Mouse (Mus musculus): ENCODE measurements around the gene Stab2. TPM values are rescaled to one million over a fixed set of nuclear protein-coding genes. Genes with fewer than 3 reads are reported as not detected.

Stab2 gene
- polyA plus RNA-seq, 1 experiment from 2014 or later: 0.07 TPM

DNA sequence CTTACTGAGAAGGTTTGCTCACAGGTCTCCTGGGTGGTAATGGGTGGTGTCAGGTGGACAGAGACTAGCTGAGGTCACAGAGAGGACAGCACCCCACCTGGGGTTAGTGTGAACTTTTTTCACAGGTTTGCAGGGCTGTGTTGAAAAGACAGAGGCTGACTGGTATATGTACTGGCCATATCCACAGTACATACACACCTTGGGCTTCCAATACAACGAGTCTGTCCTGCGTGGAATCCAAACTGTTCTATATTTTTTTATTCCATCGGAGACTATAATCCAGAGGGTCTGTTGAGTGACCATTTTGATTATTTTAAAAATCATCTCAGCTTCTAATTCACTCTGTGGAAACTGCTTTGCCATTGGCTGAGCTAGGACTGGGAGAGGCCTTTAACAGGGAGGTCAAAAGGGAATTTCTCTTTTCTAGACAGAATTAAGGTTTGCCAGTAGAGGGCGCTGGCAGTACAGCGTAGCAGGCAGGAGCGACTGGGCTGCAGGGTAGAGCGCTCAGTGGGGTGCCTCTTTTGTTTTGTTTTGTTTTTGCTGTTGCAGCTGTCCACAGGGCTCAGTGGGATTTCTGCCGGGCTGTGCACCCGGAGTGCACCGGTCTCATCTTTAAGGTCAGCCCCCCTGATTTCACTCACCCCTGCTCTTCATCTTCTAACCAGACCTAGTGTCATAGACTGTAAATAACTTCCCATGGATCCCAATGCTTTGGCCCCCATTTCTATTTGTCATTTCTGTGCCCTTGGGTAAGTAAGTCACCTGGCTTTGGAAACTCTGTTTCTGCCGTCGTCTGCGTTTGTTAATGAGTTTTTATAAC is 35.9 kb downstream of the Stab2 start:
- H3K36me3 ChIP-seq (ENCODE audit: control insufficient read depth, insufficient read depth, low read length): no peaks in the 10 kb centered on the region
- no peaks in the 10 kb centered on the region for H3K9me3 ChIP-seq (ENCODE audit: control insufficient read depth, low read length)
- H3K27me3 ChIP-seq (ENCODE audit: control insufficient read depth, insufficient read depth, low read length): no peaks in the 10 kb centered on the region
- peak overlapping the region; percentile 48 for H3K4me2 ChIP-seq (ENCODE audit: low read length)
- 22% methylated on average over 13 of the region's 13 CpGs for WGBS
- no peak overlapping the region for H3K27ac ChIP-seq (replicated peaks; ENCODE audit: low read depth, low read length)
- H3K4me3 ChIP-seq (replicated peaks; ENCODE audit: low read depth, low read length): 0 out of 2 replicates have a peak overlapping the region, but pooled peaks have one; percentile 10
- ATAC-seq (ENCODE audit: low FRiP score, low TSS enrichment): peak; percentile 77
- peak; percentile 91 for DNase-seq
- H3K4me1 ChIP-seq (ENCODE audit: control insufficient read depth, insufficient read depth, low read length): no peaks in the 10 kb centered on the region
- H3K9ac ChIP-seq (replicated peaks; ENCODE audit: low read length): no peak overlapping the region; the same call in 1 of the 2 replicates

DNA sequence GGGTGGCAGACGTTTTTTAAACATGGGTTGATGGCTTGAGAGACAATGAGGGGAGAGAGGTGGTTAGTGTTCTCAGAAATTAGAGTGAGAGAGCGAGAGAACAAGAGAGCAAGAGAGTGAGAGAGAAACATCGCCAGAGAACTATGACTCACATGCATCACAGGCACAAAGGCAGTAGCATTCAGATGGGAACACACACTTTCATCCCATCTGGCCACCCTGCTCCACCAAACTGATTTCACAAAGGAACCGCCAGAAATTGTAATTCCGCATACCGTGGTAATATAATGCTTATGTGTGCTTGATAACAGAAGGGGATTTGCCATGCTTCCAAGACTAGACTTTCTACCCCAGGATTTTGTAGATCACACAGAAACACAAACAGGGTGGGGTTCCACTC is 38.5 kb downstream of the Stab2 start:
- no peaks in the 10 kb centered on the region for H3K4me1 ChIP-seq (ENCODE audit: control insufficient read depth, insufficient read depth, low read length)
- WGBS: 81% methylated on average over 6 of the region's 6 CpGs
- no peaks in the 10 kb centered on the region for H3K27me3 ChIP-seq (ENCODE audit: control insufficient read depth, insufficient read depth, low read length)
- no peak overlapping the region for H3K4me2 ChIP-seq (ENCODE audit: low read length)
- no peak overlapping the region for H3K4me3 ChIP-seq (replicated peaks; ENCODE audit: low read depth, low read length)
- ATAC-seq (ENCODE audit: low FRiP score, low TSS enrichment) (no peak), DNase-seq (no peak)
- H3K36me3 ChIP-seq (ENCODE audit: control insufficient read depth, insufficient read depth, low read length): no peaks in the 10 kb centered on the region
- no peak overlapping the region for H3K27ac ChIP-seq (replicated peaks; ENCODE audit: low read depth, low read length)
- no peaks in the 10 kb centered on the region for H3K9me3 ChIP-seq (ENCODE audit: control insufficient read depth, low read length)
- no peak overlapping the region for H3K9ac ChIP-seq (replicated peaks; ENCODE audit: low read length)

DNA sequence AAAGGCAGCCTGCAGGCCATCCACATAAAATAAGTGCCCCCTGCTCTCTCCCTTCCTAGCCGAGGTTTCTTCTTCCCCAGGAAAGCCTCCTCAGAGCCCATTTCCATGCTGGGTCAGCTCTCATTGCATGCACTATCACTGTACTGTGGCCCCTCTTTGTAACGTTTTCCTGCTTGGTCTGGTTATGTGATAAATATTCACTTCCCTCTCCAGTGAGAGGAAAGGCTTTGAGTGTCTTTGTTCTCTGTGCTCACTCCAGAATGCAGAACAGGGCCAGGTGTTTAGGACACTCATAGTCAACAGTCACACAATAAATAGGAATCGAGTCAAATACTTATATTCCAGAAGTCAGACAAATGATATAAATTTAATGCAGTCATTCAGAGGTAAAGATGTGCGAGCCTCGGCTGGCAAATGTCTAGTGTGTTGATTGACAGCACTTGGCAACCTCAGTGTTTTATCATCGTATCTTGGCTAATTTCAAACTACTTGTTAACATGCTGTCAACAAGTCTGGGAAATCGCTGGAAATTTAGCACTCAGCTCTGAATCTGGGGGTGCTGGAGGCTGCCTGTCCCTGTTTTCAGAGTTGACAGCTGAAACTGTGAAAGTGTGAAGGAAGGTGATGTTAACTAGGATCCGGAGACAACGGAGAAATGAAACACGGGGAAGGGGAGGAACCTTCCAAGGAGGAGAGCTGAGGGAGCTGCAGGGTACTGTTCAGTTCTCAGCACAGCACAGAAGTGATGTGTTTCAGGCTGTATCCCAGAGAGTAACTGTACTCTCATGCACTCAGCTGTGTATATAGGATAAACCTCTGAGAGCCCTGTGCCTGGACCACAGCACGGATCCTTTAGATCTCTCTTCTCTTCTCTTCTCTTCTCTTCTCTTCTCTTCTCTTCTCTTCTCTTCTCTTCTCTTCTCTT is 46.0 kb downstream of the Stab2 start:
- no peak overlapping the region for H3K27ac ChIP-seq (replicated peaks; ENCODE audit: low read depth, low read length)
- no peaks in the 10 kb centered on the region for H3K9me3 ChIP-seq (ENCODE audit: control insufficient read depth, low read length)
- DNase-seq (no peak), ATAC-seq (ENCODE audit: low FRiP score, low TSS enrichment) (no peak)
- H3K36me3 ChIP-seq (ENCODE audit: control insufficient read depth, insufficient read depth, low read length): no peaks in the 10 kb centered on the region
- H3K4me3 ChIP-seq (replicated peaks; ENCODE audit: low read depth, low read length): no peak overlapping the region
- no peak overlapping the region for H3K4me2 ChIP-seq (ENCODE audit: low read length)
- no peaks in the 10 kb centered on the region for H3K4me1 ChIP-seq (ENCODE audit: control insufficient read depth, insufficient read depth, low read length)
- H3K9ac ChIP-seq (replicated peaks; ENCODE audit: low read length): no peak overlapping the region
- WGBS: 70% methylated on average over 11 of the region's 11 CpGs
- no peaks in the 10 kb centered on the region for H3K27me3 ChIP-seq (ENCODE audit: control insufficient read depth, insufficient read depth, low read length)

DNA sequence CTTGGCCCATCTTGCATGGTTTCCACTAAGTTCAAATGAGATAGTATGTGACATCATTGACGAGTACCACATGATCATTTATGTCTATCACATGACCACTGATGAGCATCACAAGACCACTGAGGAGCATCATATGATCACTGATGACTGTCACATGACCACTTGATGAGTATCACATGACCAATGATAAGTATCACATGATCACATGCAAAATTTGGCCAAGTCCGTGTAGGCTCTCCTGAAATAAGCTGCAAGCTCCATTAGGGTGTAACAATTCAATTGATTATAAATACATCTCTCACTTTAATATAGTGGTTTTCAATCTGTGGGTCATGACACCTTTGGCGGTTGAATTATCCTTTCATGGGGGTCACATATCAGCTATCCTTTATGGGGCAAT is 52.5 kb downstream of the Stab2 start:
- Histone ChIP-seq H3K9ac (replicated peaks; ENCODE audit: low read length) (no peak overlapping the region), H3K27me3 (ENCODE audit: control insufficient read depth, insufficient read depth, low read length) (no peaks in the 10 kb centered on the region), H3K9me3 (ENCODE audit: control insufficient read depth, low read length) (no peaks in the 10 kb centered on the region), H3K27ac (replicated peaks; ENCODE audit: low read depth, low read length) (no peak overlapping the region), H3K4me2 (ENCODE audit: low read length) (no peak overlapping the region), H3K4me3 (replicated peaks; ENCODE audit: low read depth, low read length) (no peak overlapping the region), H3K4me1 (ENCODE audit: control insufficient read depth, insufficient read depth, low read length) (no peaks in the 10 kb centered on the region), H3K36me3 (ENCODE audit: control insufficient read depth, insufficient read depth, low read length) (no peaks in the 10 kb centered on the region)
- no peak for ATAC-seq (ENCODE audit: low FRiP score, low TSS enrichment)
- no peak for DNase-seq
- WGBS: 95% methylated on average over 3 of the region's 3 CpGs

DNA sequence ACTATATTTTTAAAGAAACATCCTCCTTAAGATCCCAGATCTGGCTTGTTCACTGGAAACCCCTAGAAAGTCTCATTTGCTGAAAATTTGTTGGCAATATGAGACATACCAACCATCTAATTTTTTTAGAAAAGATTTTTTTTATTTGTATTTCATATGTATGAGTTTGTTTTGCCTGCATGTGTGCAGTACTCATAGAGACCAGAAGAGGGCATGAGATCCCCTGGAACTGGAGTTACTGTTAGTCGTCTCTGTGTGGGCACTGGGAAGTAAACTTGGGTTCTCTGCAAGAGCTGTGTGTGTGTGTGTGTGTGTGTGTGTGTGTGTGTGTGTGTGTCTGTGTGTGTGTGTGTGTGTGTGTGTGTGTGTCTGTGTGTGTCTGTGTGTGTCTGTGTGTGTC is 55.1 kb downstream of the Stab2 start:
- ATAC-seq (ENCODE audit: low FRiP score, low TSS enrichment) (no peak), DNase-seq (no peak)
- Histone ChIP-seq H3K4me2 (ENCODE audit: low read length) (no peak overlapping the region), H3K4me1 (ENCODE audit: control insufficient read depth, insufficient read depth, low read length) (no peaks in the 10 kb centered on the region), H3K36me3 (ENCODE audit: control insufficient read depth, insufficient read depth, low read length) (no peaks in the 10 kb centered on the region), H3K9me3 (ENCODE audit: control insufficient read depth, low read length) (no peaks in the 10 kb centered on the region), H3K4me3 (replicated peaks; ENCODE audit: low read depth, low read length) (no peak overlapping the region), H3K27me3 (ENCODE audit: control insufficient read depth, insufficient read depth, low read length) (no peaks in the 10 kb centered on the region), H3K27ac (replicated peaks; ENCODE audit: low read depth, low read length) (no peak overlapping the region), H3K9ac (replicated peaks; ENCODE audit: low read length) (no peak overlapping the region)
- 70% methylated on average over 1 of the region's 1 CpGs for WGBS

DNA sequence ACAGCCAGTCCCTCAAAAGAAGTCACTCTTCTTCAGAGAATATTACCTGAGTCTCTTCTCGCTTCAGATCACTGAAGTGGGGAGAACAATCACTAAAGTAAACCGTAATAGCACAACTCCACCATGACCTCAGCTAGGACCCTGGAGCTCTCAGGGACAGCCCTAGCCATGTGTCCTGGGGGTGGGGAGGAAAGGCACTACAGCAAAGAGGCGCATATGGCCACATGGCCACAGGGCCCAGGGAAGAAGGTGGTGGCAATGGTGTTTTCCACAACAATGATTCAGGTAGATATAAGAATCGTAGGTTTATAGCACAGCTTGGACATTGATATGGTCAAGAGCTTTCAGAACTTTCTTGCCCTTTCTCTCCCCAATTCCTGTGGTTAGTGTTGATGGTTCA is 57.0 kb downstream of the Stab2 start:
- H3K27me3 ChIP-seq (ENCODE audit: control insufficient read depth, insufficient read depth, low read length): no peaks in the 10 kb centered on the region
- no peak for DNase-seq
- H3K4me1 ChIP-seq (ENCODE audit: control insufficient read depth, insufficient read depth, low read length): no peaks in the 10 kb centered on the region
- no peaks in the 10 kb centered on the region for H3K36me3 ChIP-seq (ENCODE audit: control insufficient read depth, insufficient read depth, low read length)
- no peak overlapping the region for H3K4me3 ChIP-seq (replicated peaks; ENCODE audit: low read depth, low read length)
- ATAC-seq (ENCODE audit: low FRiP score, low TSS enrichment): no peak
- no peaks in the 10 kb centered on the region for H3K9me3 ChIP-seq (ENCODE audit: control insufficient read depth, low read length)
- no peak overlapping the region for H3K4me2 ChIP-seq (ENCODE audit: low read length)
- H3K27ac ChIP-seq (replicated peaks; ENCODE audit: low read depth, low read length): no peak overlapping the region
- 95% methylated on average over 4 of the region's 4 CpGs for WGBS
- H3K9ac ChIP-seq (replicated peaks; ENCODE audit: low read length): no peak overlapping the region

DNA sequence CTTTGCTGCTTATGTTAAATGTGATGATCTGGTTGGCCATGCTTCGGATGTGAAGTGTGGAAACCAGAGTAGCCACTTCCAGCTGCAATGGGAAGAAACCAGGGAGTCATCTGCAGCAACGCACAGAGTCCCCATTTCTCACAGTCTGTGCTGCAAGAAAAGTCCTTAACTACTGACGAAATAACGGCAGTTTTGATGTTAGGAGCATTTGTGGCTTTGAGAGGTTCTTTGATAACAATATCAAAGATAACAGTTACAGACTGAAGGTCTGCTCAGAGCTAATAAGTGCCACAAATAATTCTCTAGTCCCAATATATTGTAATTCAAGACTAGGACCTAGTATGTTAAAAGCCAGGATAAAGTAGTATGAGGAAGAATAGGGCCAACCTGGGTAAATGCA is 57.9 kb downstream of the Stab2 start:
- no peak overlapping the region for H3K4me2 ChIP-seq (ENCODE audit: low read length)
- no peak overlapping the region for H3K4me3 ChIP-seq (replicated peaks; ENCODE audit: low read depth, low read length)
- H3K9me3 ChIP-seq (ENCODE audit: control insufficient read depth, low read length): no peaks in the 10 kb centered on the region
- H3K27ac ChIP-seq (replicated peaks; ENCODE audit: low read depth, low read length): no peak overlapping the region
- 89% methylated on average over 4 of the region's 4 CpGs for WGBS
- DNase-seq: no peak
- no peaks in the 10 kb centered on the region for H3K27me3 ChIP-seq (ENCODE audit: control insufficient read depth, insufficient read depth, low read length)
- no peak for ATAC-seq (ENCODE audit: low FRiP score, low TSS enrichment)
- H3K36me3 ChIP-seq (ENCODE audit: control insufficient read depth, insufficient read depth, low read length): no peaks in the 10 kb centered on the region
- H3K9ac ChIP-seq (replicated peaks; ENCODE audit: low read length): no peak overlapping the region
- H3K4me1 ChIP-seq (ENCODE audit: control insufficient read depth, insufficient read depth, low read length): no peaks in the 10 kb centered on the region

DNA sequence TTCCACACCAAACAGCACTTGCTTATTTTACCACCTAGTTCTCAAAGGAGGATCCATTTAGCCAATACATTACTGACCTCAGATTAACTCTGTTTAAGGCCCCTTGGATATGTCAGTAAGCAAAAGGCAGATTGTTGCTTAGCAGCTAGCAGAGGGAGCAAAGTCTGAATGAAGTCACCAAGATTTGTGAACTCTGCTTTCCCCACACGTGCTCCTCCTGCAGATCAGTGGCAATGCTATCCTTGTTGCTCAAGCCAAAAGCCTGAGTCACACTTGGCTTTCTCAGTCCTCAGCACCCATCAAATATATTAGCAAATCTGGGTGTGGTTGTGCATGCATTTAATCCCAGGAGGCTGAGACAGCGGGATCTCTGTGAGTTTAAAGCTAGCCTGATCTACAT is 60.3 kb downstream of the Stab2 start:
- 71% methylated on average over 2 of the region's 2 CpGs for WGBS
- ATAC-seq (ENCODE audit: low FRiP score, low TSS enrichment) (no peak), DNase-seq (no peak)
- H3K9ac ChIP-seq (replicated peaks; ENCODE audit: low read length): no peak overlapping the region
- no peaks in the 10 kb centered on the region for H3K36me3 ChIP-seq (ENCODE audit: control insufficient read depth, insufficient read depth, low read length)
- H3K27ac ChIP-seq (replicated peaks; ENCODE audit: low read depth, low read length): no peak overlapping the region
- H3K4me2 ChIP-seq (ENCODE audit: low read length): no peak overlapping the region
- H3K4me1 ChIP-seq (ENCODE audit: control insufficient read depth, insufficient read depth, low read length): no peaks in the 10 kb centered on the region
- H3K4me3 ChIP-seq (replicated peaks; ENCODE audit: low read depth, low read length): no peak overlapping the region
- H3K27me3 ChIP-seq (ENCODE audit: control insufficient read depth, insufficient read depth, low read length): no peaks in the 10 kb centered on the region
- no peaks in the 10 kb centered on the region for H3K9me3 ChIP-seq (ENCODE audit: control insufficient read depth, low read length)
